Mouse (Mus musculus): ENCODE data around the gene Vmn2r109.

GRCm38 (mm10) chr17:20564656-20565055, at the start of gene Vmn2r109:
- TF ChIP-seq POLR2A (IDR thresholded peaks at IDR 0.05; ENCODE audit: low read depth, low read length): no peak
- no peak for TF ChIP-seq CTCF (IDR thresholded peaks at IDR 0.05; ENCODE audit: extremely low read depth, insufficient read length, insufficient replicate concordance, low read depth, low read length)
